Mouse (Mus musculus) heart, embryonic 13.5 days (tissue): ENCODE measurements around the gene Cdc34b. TPM values are rescaled to one million over a fixed set of nuclear protein-coding genes. Genes with fewer than 3 reads are reported as not detected.
"Not testable (repeated sequence)": the region's sequence is repeated elsewhere in the genome, so short reads cannot be mapped to it uniquely, and the experiment has no call there.

Experiments
- ATAC-seq: fragments of 200-750 bp; cut with Nextera tagmentation; 2 replicates; pipeline ENCODE4 v1.8.0; 2017; ENCODE audit warnings: moderate TSS enrichment; ENCODE audit not compliant: insufficient number of reproducible peaks, low FRiP score, low TSS enrichment; ENCODE audit errors: extremely low read depth
- H3K27ac ChIP-seq: fragments of 300-500 bp; sonication (generic); replicated peaks from 2 replicates; pipeline ENCODE4 v1.5.1; 2015; ENCODE audit warnings: moderate library complexity, mild to moderate bottlenecking, inconsistent platforms
- H3K27me3 ChIP-seq: fragments of 300-500 bp; sonication (generic); replicated peaks from 2 replicates; pipeline ENCODE4 v1.6.1; 2015; ENCODE audit warnings: mild to moderate bottlenecking, inconsistent platforms
- H3K36me3 ChIP-seq: fragments of 300-500 bp; sonication (generic); 2 replicates; pipeline ENCODE4 v1.6.1; 2015; ENCODE audit warnings: mild to moderate bottlenecking, inconsistent platforms
- H3K4me1 ChIP-seq: fragments of 300-500 bp; sonication (generic); 2 replicates; pipeline ENCODE4 v1.6.1; 2015; ENCODE audit warnings: inconsistent platforms
- H3K4me2 ChIP-seq: fragments of 300-500 bp; sonication (generic); 2 replicates; pipeline ENCODE4 v1.6.1; 2015; ENCODE audit warnings: inconsistent platforms, mild to moderate bottlenecking, moderate library complexity
- H3K4me3 ChIP-seq: fragments of 300-500 bp; sonication (generic); 2 replicates; pipeline ENCODE4 v1.5.1; 2015; ENCODE audit warnings: moderate library complexity, mild to moderate bottlenecking, inconsistent platforms
- H3K9ac ChIP-seq: fragments of 300-500 bp; sonication (generic); 2 replicates; pipeline ENCODE4 v1.6.1; 2015; ENCODE audit warnings: inconsistent platforms, mild to moderate bottlenecking, moderate library complexity
- H3K9me3 ChIP-seq: fragments of 300-500 bp; sonication (generic); 2 replicates; pipeline ENCODE4 v1.6.1; 2016; ENCODE audit warnings: inconsistent platforms
- WGBS: fragments of 180-500 bp; shearing (Covaris S2); methylation state at CpG from one replicate; pipeline ENCODE4 v1.1.7; 2015; ENCODE audit warnings: mixed read lengths; 5-methylcytosine and 5-hydroxymethylcytosine counted together
- polyA plus RNA-seq: library from polyadenylated mRNA; unstranded; fragments of >200 nt; fragmentation: Nextera tagmentation; extraction: Ambion mirVana; gene quantifications from 2 replicates; pipeline ENCODE4 v1.2.1, GENCODE M21; 2015

The Cdc34b gene
- 0.16 and 0.17 TPM in 2 replicates for polyA plus RNA-seq

DNA sequence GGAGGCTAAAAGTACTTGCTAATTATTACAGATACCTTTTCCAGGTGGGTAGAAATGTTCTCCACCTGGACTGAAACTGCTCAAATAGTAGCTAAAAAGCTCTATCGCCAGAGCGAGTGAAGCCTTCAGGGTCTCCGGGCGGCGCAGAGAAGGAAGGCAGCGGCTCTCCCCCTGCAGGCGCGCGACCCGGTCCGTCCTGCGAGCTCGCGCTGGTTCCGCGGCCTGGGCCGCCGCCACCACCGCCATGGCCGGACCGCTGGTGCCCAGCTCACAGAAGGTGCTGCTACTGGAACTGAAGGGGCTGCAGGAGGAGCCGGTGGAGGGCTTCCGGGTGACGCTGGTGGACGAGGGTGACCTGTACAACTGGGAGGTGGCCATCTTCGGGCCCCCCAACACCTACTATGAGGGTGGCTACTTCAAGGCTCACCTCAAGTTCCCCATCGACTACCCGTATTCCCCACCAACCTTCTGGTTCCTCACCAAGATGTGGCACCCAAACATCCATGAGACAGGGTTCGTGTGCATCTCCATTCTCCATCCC is at the start of gene Cdc34b:
TSS of gene Cdc34b (plus strand) at position 51 of the 541 bp plus-strand sequence.
- Histone ChIP-seq H3K36me3 (no peaks in the 10 kb centered on the region), H3K4me3 (no peak within 1 kb of the TSS), H3K27ac (no peak within 1 kb of the TSS), H3K27me3 (peaks cover 47% of the 10 kb centered on the region), H3K4me2 (no peak within 1 kb of the TSS), H3K4me1 (no peaks in the 10 kb centered on the region), H3K9me3 (peaks cover 12% of the 10 kb centered on the region; the same call in 1 of the 2 replicates), H3K9ac (no peak within 1 kb of the TSS)
- ATAC-seq, result no peak
- WGBS, result 67% methylated on average over 29 of the region's 29 CpGs

- H3K4me1 ChIP-seq, H3K4me3 ChIP-seq, H3K27ac ChIP-seq, H3K36me3 ChIP-seq, ATAC-seq, H3K27me3 ChIP-seq, H3K4me2 ChIP-seq, H3K9me3 ChIP-seq, H3K9ac ChIP-seq: not testable (repeated sequence)
Observed at GRCm38 (mm10) chr11:94692502-94692901, 49.1 kb upstream of the Cdc34b start.

DNA sequence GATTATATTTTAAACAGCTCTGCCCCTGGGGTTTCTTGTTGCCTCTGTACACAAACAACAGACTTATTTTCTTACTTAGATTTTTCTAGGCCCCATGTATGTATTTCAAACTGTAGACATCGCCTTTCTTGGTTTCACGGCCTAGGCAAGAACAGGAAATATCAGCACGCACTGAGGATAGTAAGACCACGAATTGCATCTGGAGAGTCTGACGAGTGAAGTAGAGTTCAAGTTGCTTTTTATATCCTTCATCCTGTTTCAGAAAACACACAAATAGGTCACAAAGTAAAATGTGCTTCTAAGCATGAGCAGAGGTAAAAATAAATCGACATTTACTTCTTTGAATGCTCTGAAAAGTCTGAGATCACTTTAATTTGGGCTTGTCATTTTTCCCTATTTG is 46.1 kb upstream of the Cdc34b start:
- H3K4me1 ChIP-seq, result peaks cover 9% of the 10 kb centered on the region
- 63% methylated on average over 6 of the region's 6 CpGs for WGBS
- no peak for ATAC-seq

GRCm38 (mm10) chr11:94697140-94697539 is 44.4 kb upstream of the Cdc34b start:
- ATAC-seq, result no peak
- 92% methylated on average over 2 of the region's 2 CpGs for WGBS

More for the DNA sequence above, 46.1 kb upstream of the Cdc34b start:
- H3K36me3 ChIP-seq, result no peaks in the 10 kb centered on the region
- H3K27me3 ChIP-seq, result no peaks in the 10 kb centered on the region
- no peak overlapping the region for H3K4me2 ChIP-seq
- H3K27ac ChIP-seq, result no peak overlapping the region
- H3K4me3 ChIP-seq, result no peak overlapping the region
- no peaks in the 10 kb centered on the region for H3K9me3 ChIP-seq
- no peak overlapping the region for H3K9ac ChIP-seq

DNA sequence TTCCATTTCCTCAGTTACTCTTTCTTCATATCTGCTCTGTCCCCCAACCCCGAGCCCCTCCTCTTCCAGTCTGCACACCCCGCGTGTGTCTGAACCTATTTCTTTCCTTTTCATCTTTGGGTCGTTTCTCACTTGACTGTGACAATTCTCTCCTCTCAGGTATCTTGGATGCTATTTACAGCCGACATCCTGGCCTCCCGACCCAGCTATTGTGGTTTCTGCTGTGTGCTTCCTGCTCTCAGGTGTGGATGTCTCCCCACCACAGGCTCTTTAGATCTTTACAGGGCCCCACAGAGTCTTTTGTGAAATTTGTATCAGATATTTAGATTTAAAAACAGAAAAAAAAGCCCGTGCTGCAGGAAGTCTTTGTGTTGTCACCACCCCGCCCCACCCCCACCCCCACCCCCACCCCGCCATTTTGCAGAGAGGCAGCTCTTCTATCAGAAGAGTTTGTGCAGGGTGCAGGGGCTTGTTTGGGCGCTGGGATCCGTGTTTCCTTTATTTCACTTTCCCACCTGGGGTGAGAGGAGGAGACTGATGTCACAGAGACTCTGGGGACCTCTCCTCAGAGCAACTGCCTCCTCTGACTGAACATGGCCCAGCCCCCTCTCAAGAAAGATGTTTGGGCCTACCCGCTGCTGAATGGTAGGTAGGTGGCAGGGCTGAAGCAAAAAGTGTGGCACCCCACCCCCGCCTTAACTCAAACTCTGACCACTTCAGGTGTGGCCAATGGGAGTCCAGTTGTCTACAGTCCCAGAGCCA is 43.7 kb upstream of the Cdc34b start:
- Histone ChIP-seq H3K4me2 (no peak overlapping the region), H3K4me1 (peaks cover 14% of the 10 kb centered on the region), H3K36me3 (no peaks in the 10 kb centered on the region), H3K9ac (no peak overlapping the region), H3K9me3 (no peaks in the 10 kb centered on the region), H3K27me3 (peaks cover 10% of the 10 kb centered on the region), H3K27ac (no peak overlapping the region), H3K4me3 (no peak overlapping the region)
- ATAC-seq, result no peak
- whole genome bisulfite sequencing, result 35% methylated on average over 13 of the region's 13 CpGs

More at GRCm38 (mm10) chr11:94697140-94697539, 44.4 kb upstream of the Cdc34b start:
- H3K4me1 ChIP-seq, result peaks cover 14% of the 10 kb centered on the region
- H3K27me3 ChIP-seq, result peaks cover 9% of the 10 kb centered on the region
- H3K36me3 ChIP-seq, result no peaks in the 10 kb centered on the region
- no peak overlapping the region for H3K4me3 ChIP-seq
- no peak overlapping the region for H3K4me2 ChIP-seq
- H3K9ac ChIP-seq, result no peak overlapping the region
- H3K9me3 ChIP-seq, result no peaks in the 10 kb centered on the region
- H3K27ac ChIP-seq, result no peak overlapping the region

DNA sequence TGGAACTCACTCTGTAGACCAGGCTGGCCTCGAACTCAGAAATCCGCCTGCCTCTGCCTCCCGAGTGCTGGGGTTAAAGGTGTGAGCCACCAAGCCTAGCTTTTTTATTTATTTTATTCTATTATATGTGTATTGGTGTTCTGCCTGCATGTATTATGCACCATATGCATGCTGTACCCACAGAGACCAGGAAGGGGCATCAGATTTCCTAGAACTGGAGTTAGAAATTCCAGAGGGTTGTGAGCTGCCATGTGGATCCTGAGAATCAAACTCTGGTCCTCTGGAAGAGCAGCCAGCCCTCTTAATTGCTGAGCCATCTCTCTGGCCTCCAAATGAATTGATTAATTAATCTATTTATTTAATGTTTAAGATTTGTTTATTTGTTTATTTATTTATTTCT is 42.2 kb upstream of the Cdc34b start:
- WGBS, result 87% methylated on average over 3 of the region's 3 CpGs
- Histone ChIP-seq H3K27me3 (peaks cover 10% of the 10 kb centered on the region), H3K27ac (no peak overlapping the region), H3K36me3 (no peaks in the 10 kb centered on the region), H3K4me3 (no peak overlapping the region), H3K4me2 (no peak overlapping the region), H3K4me1 (peaks cover 14% of the 10 kb centered on the region), H3K9ac (no peak overlapping the region), H3K9me3 (no peaks in the 10 kb centered on the region)
- ATAC-seq, result no peak

GRCm38 (mm10) chr11:94701401-94702215 is 40.0 kb upstream of the Cdc34b start:
- ATAC-seq, result no peak
- Histone ChIP-seq H3K9me3 (no peaks in the 10 kb centered on the region), H3K27ac (no peak overlapping the region), H3K27me3 (peaks cover 10% of the 10 kb centered on the region), H3K9ac (no peak overlapping the region), H3K4me1 (peaks cover 14% of the 10 kb centered on the region), H3K4me2 (no peak overlapping the region), H3K36me3 (no peaks in the 10 kb centered on the region), H3K4me3 (no peak overlapping the region)
- WGBS, result 62% methylated on average over 27 of the region's 27 CpGs

GRCm38 (mm10) chr11:94702216-94702610 is 39.4 kb upstream of the Cdc34b start:
- H3K4me2 ChIP-seq, result no peak overlapping the region
- H3K27me3 ChIP-seq, result peaks cover 10% of the 10 kb centered on the region
- ATAC-seq, result no peak
- H3K4me1 ChIP-seq, result peaks cover 14% of the 10 kb centered on the region
- no peak overlapping the region for H3K4me3 ChIP-seq
- H3K9me3 ChIP-seq, result no peaks in the 10 kb centered on the region
- H3K9ac ChIP-seq, result no peak overlapping the region
- 62% methylated on average over 3 of the region's 3 CpGs for WGBS
- H3K36me3 ChIP-seq, result no peaks in the 10 kb centered on the region
- no peak overlapping the region for H3K27ac ChIP-seq

DNA sequence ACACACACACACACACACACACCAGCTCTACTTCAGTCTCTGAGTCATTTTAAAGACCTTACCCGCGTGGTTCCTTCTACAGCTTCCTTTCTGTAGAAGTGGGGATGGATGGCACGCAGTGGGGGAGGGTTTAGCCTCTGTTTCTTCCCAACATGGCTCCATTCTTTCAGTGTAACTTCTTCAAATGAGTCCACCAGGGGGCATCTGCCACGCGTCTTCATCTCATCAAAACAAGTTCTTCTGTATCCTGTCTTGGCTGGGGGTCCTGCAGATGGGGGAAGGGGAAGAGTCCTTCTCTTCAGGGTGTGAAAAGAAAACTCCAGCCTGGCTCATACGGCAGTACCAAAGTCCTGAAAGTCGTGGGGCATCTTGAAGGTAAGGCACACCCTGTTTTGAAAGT is 37.6 kb upstream of the Cdc34b start:
- H3K4me3 ChIP-seq, result no peak overlapping the region
- H3K27ac ChIP-seq, result no peak overlapping the region
- no peak overlapping the region for H3K4me2 ChIP-seq
- H3K4me1 ChIP-seq, result 0 out of 2 replicates have a peak, but pooled peaks cover 5% of the 10 kb centered on the region
- no peak for ATAC-seq
- no peak overlapping the region for H3K9ac ChIP-seq
- no peaks in the 10 kb centered on the region for H3K36me3 ChIP-seq
- 31% methylated on average over 7 of the region's 7 CpGs for WGBS
- peaks cover 10% of the 10 kb centered on the region for H3K27me3 ChIP-seq
- no peaks in the 10 kb centered on the region for H3K9me3 ChIP-seq

- Histone ChIP-seq H3K27me3 (peaks cover 10% of the 10 kb centered on the region), H3K4me1 (0 out of 2 replicates have a peak, but pooled peaks cover 5% of the 10 kb centered on the region), H3K9ac (no peak within 1 kb of the TSS), H3K9me3 (no peaks in the 10 kb centered on the region), H3K4me3 (no peak within 1 kb of the TSS), H3K4me2 (no peak within 1 kb of the TSS), H3K36me3 (no peaks in the 10 kb centered on the region), H3K27ac (no peak within 1 kb of the TSS)
- 71% methylated on average over 5 of the region's 5 CpGs for WGBS
- ATAC-seq, result no peak
Observed at GRCm38 (mm10) chr11:94704472-94704871, 37.1 kb upstream of the Cdc34b start, which contains the start of gene Gm11541. Gm11541 (minus strand) TSS chr11:94704499.

GRCm38 (mm10) chr11:94713246-94713860 is 28.2 kb upstream of the Cdc34b start:
- 21% methylated on average over 11 of the region's 11 CpGs for WGBS
- no peak overlapping the region for H3K27ac ChIP-seq
- no peaks in the 10 kb centered on the region for H3K9me3 ChIP-seq
- no peak for ATAC-seq
- no peak overlapping the region for H3K4me2 ChIP-seq
- no peak overlapping the region for H3K4me3 ChIP-seq
- H3K9ac ChIP-seq, result no peak overlapping the region
- peaks cover 19% of the 10 kb centered on the region for H3K4me1 ChIP-seq
- no peaks in the 10 kb centered on the region for H3K36me3 ChIP-seq
- peaks cover 23% of the 10 kb centered on the region for H3K27me3 ChIP-seq
